Mouse (Mus musculus) megakaryocyte, adult 5-6 weeks (primary cell): Measurements from ENCODE around the gene Hps5. TPM values are rescaled to one million over a fixed set of nuclear protein-coding genes. Genes with fewer than 3 reads are reported as not detected.
"Not testable (repeated sequence)": the region's sequence is repeated elsewhere in the genome, so short reads cannot be mapped to it uniquely, and the experiment has no call there.

ENCODE experiments used
- ATAC-seq: 2 replicates; pipeline ENCODE4 v1.8.0; 2016; ENCODE audit warnings: mild to moderate bottlenecking, inconsistent platforms; ENCODE audit not compliant: poor library complexity, severe bottlenecking
- total RNA-seq, 2 experiments: library from RNA; stranded (forward) in 1 of 2; stranded (reverse) in 1 of 2; fragments of 153-499, 151-499 nt in 1 of 2; fragments of 221-1000, 200-1000 nt in 1 of 2; gene quantifications; 2 replicates each; pipeline versions ENCODE4 v1.2.3 to v1.2.4; 2015 to 2017

Gene Hps5
- total RNA-seq, 2 experiments from 2014 or later: 27.1 to 58.8 TPM

DNA sequence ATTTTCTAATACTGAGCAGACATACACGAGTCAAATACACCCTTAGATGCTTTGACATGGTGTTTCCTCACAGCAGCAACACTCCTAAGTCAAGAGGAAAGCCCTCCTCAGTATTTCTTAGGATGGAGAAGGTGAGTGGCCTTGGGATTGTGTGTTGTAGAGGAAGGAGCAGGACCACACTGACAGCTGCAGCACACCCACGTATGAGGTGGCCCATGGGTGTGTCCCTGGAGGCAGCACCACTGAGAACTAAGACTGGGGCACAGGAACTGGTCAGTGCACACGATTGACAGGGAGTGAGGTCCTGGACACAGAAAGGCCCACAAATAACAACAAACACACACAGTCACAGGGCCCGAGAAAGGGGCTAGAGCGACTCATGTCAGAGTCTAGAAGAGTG is 55.8 kb downstream of the Hps5 start:
- not testable (repeated sequence) for ATAC-seq

DNA sequence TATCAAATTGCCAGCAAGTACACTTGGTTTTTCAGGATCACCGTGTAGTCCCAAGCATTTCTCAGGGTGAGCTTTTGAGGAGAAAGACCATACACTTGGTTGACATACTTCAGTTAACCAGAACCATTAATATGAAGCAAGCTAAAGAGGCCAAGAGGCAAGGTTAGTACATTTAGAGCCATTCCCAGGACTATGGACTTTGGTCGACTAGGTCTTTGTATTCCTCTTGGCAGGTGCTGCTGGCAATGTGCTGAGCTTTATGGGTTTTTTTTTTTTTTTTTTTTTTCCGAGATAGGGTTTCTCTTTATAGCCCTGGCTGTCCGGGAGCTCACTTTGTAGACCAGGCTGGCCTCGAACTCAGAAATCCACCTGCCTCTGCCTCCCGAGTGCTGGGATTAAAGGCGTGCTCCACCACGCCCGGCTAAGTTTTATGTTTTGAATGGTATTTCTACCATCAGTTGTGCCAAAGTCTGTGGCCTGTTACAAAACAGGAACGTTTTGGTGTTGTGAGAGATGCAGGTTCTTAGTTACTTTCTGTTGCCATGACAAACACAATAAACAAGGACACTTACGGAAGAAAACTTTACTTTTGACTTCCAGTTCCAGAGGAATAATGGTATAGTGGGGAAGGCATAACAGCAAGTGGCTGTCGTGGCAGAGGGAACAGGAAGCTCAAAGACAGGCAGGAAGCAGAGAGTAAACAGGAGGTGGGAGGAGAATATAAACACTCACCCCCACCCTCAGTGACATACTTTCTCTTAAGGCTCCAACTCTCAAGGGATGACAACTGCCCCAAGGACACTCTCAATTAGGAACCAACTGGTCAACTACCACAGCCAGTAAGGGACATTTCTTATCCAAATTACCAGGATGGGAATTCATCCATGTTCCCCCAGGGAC is 57.1 kb downstream of the Hps5 start:
- no peak for ATAC-seq

DNA sequence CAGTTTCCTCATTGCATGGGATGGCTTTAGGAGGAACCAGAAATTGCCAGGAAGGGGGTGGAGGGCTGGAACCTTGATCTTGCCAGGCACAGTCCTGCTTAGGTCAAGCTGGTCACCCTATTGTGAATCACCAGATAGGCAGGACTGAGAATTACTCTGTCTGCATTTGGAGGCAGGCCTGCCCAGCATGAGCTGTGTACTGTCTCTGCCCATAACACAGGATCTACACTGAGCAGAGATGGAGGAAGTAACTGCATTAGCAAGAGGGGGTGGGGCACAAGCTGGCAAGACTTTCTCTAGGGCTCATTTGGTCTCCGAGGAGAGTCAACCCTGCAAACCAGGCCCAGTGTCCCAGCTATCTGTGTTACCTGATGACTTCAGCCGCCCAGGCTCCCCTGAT is 60.9 kb downstream of the Hps5 start:
- peak; percentile 54; the same call in 1 of the 2 replicates for ATAC-seq

DNA sequence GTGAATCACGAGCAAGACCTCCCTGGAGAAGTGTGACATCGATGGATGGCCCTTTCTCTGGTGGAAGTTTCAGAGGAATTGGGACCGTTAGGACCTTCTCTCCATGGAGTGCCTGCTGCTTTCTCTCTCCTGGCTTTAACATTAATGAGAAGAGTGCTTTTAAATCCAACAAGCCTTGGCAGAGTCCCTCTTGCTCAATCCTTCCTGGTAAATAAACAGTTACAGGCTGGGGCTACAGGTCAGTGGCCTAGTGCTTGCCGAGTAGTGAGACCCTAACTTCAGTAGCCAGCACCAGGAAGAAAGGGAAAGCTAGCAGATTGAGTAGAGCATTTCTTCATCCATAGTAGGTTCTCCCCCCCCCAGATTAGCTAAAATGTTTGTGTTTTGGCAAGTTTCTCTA is 63.4 kb downstream of the Hps5 start, which contains the start of gene Saa4:
Gene Saa4 (minus strand): TSS at position 146 of the 400 bp plus-strand sequence.
- ATAC-seq: no peak

DNA sequence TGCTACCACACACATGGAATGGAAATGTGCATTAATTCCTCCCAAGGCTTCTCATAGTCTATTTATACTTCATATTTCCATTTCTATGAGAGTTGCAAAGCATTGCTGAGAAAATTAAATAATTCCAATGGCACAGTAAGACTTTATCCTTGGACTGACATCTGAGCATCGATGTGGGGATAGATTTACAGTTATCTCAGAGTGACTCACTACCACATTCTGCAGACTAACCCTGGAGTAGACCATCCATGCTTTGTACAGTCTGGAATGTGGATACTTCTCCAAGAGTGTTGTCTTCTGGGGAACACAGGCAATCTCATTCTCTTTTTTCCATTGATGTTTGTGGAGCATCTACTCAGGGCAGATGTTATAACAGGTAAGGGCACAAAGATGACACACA is 68.3 kb downstream of the Hps5 start:
- no peak for ATAC-seq

DNA sequence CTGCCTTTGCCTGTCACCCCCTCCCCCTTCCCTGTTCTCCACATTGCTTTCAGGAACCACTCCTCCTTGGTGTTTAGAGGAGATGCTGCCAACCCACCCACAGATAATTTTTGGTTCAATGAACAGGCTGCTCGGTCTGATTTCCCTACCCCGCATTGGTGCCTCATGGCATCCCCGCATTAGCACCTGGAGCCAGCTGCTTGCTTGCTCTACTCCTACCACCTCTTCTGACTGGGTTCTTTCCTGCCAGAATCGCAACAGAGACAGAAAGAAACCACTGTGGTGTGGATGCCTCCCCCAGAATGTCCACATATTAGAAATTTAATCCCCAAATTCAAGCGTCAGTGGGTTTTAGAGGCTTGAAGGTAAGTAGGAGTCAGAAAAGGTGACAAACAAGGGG is 71.5 kb downstream of the Hps5 start:
- no peak for ATAC-seq

DNA sequence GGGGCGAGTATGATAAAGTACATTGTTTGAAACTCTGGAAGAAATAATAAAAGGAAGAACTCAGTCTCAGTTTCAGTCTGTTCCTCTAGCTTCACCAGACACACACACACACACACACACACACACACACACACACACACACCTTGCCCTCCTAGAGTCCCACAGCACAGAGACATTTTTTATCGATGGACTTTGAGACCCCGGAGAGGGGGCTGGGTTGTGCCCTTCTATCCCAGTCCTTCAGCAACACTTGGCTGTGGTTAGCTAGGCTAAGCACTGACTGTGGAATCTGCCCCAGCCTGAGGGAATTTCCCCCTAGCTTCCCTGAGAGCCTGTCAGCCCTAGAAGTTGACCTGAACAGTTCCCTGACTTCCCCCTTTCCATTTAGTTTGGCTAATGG is 72.0 kb downstream of the Hps5 start:
- no peak for ATAC-seq

DNA sequence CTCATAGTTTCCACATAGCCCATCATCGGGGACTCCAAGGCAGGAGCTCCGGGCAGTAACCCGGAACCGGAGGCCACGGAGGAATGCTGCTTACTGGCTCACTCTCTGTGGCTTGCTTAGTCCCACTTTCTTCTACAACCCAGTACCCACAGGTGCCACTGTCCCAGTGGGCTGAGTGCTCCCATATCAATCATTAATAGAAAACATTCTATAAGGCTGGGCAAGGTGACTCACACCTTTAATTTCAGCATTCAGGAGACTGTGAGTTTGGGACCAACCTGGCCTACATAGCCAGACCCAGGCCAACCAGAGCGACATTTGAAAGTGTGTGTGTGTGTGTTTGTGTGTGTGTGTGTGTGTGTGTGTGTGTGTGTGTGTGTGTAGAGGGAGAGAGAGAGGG is 72.5 kb downstream of the Hps5 start:
- ATAC-seq: no peak

DNA sequence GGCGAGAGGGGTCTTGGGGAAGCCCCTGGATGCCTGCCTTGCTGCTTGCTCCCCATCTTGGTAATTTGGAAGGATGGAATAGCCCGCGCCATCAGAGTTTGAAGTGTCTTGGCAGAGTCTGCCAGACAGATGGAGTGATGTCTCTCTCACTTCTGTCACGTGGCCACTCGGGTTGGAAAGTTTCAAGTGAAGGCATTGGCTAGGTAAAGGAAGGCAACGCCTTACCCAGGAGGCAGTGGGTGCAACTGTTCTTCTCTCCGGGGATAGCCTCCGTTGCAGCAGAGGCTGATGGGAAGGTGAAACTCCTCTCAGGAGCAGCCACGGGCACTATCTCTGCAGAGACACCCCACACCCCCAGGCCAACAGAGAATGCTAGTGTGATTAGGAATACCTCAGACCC is 75.4 kb downstream of the Hps5 start:
- ATAC-seq: no peak

DNA sequence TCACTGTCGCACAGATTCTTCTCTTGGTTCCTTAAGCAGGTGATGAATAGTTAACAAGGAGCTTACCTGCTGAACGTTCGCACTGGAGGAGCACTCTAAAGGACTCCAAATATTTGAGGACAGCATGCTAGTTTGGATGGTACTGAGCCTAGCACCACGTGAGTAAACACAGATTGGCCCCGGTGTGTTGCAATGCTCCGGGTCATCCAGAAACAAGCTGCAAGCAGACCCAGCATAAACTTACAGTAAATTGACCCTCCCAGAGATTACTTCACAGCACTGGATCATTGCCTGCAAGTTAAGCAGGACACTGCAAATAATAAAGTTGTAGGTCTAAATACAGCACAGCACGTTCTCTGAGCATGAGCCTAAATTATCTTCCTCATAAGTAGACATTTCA is 76.3 kb downstream of the Hps5 start:
- no peak for ATAC-seq

DNA sequence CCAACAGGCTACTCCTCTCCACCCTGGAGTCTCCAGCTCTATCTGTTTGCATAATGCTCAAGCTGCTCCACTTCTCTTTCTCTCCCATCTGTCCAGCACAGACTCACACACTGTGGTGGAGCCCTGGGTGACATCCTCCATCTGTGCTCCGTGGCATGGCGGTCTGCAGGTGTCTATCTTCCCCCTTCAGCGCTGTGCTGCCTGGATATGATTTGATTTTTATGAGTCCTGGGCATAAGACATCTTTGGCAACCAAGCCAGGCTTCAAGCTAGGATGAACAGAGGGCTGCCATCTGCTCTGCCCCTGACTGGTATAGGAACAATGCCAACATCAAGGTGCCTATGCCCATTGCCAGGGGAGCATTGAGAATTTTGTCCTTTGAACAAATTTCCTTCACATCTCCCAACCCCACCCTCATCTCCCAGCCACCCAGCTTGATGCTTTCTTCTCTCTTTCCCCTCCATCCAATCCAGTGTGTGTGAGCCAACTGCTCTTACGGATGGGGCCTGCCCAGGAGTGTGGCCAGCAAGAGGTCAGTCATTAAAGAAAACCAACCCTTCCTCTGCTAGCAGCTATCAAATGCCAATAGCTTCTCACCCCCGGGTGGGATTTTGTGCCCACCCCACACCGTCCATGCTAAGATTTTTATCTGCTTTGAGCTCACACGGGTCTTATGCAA is 77.1 kb downstream of the Hps5 start:
- no peak for ATAC-seq

DNA sequence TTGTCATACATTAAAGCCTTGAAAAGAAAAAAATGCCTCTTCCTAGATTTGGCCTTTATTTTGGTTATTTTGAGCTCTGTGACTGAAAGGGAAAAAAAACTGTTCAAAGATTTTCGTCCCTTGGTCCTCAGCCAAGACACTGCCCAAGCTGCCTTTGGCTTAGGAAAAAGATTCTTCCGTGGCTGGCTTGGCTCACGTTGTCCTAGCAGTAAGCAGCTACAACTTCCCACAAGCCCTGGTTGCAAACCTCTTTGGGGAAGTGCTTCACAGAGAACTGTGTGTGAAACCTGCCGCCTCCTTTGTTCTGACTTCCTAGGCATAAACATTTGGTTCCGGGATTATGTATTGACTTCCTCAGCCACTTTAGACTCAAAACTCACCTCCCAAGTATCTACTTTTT is 79.0 kb downstream of the Hps5 start:
- peak; percentile 65 for ATAC-seq

DNA sequence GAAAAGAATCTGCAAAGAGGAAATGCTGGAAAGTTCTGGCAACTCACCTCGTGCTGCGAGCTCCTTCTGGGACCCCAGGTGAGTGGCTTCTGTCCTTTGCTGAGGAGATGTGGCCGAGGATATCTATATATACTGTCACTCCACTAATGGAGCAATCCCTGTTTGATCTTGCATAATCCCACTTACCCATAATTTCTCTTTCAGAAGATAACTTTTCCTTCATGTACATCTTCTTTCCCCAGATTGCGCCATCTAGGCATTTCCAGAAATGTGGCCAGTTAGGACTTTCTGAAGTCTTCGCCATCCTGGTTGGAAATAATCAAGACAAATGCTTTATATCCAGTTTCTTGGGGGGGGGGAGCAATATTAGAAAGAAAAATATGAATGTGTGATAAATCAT is 80.3 kb downstream of the Hps5 start, which contains the start of gene Saa3:
Gene Saa3 (minus strand): TSS at position 101 of the 400 bp plus-strand sequence.
- ATAC-seq: no peak

DNA sequence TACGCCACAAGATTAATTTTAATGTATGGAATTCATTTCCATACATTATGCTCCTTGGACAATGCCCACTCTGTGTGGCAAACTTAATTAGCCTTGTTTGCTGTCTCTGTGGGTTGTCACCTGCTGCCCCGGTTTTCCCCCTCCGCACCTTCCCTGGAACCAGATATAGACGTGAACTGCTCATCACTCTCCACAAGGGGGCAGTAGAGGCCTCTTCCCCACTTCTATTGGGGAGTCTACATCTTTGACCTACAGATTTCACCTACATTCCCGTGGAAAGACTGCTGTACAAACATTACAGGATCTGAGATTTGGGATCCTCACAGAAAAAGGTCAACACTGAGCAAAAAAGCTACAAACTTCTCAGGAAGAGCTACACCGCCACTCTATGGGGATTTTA is 81.3 kb downstream of the Hps5 start:
- ATAC-seq: peak; percentile 39; the same call in 1 of the 2 replicates

DNA sequence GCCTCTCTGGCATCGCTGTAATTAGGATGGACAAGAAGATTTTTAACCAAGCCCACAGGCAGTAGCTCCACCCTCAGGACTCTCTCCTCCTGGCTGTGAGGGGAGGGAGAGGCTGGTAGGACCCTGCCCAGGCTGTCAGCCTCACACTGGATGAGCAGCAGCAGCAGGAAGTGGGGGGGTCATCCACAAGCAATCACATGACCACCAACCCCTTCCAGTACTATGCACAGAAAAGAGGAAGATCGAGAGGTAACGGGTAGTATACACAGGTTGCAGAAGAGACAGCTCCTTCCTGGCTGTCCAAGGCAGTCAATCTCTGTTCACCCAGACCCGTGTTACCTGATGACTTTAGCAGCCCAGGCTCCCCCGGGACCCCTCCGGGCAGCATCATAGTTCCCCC is 83.6 kb downstream of the Hps5 start:
- peak; percentile 43 for ATAC-seq

Other genes starting within 250 kb of the Hps5 start
- gene Sergef, start 156.3 kb downstream of the Hps5 start, total RNA-seq (2015): 4.1 and 8.3 TPM in 2 replicates
- 8.3 and 9.3 TPM in 2 replicates for gene Sergef, start 156.3 kb downstream of the Hps5 start, total RNA-seq (2017)
- gene Tph1, start 123.5 kb downstream of the Hps5 start, total RNA-seq (2015): not detected in 2 replicates
- not detected in 2 replicates for gene Tph1, start 123.5 kb downstream of the Hps5 start, total RNA-seq (2017)
- 12.1 and 12.3 TPM in 2 replicates for gene Saal1, start 85.4 kb downstream of the Hps5 start, total RNA-seq (2015)
- 9.9 and 12.5 TPM in 2 replicates for gene Saal1, start 85.4 kb downstream of the Hps5 start, total RNA-seq (2017)
- gene Saa3, start 80.4 kb downstream of the Hps5 start, total RNA-seq (2015): 0.52 and 0.87 TPM in 2 replicates
- 1.8 and 2.0 TPM in 2 replicates for gene Saa3, start 80.4 kb downstream of the Hps5 start, total RNA-seq (2017)
- gene Saa4, start 63.5 kb downstream of the Hps5 start, total RNA-seq (2015): not detected in 2 replicates
- not detected in 2 replicates for gene Saa4, start 63.5 kb downstream of the Hps5 start, total RNA-seq (2017)
- not detected in 2 replicates for gene Saa1, start 53.1 kb downstream of the Hps5 start, total RNA-seq (2015)
- gene Saa1, start 53.1 kb downstream of the Hps5 start, total RNA-seq (2017): not detected in 2 replicates
- not detected in 2 replicates for gene Saa2, start 44.3 kb downstream of the Hps5 start, total RNA-seq (2015)
- not detected in 2 replicates for gene Saa2, start 44.3 kb downstream of the Hps5 start, total RNA-seq (2017)
- gene Gtf2h1, start within 50 bp of the Hps5 start, total RNA-seq (2015): 36.6 and 40.0 TPM in 2 replicates
- gene Gtf2h1, start within 50 bp of the Hps5 start, total RNA-seq (2017): 70.2 and 74.8 TPM in 2 replicates
- gene Ldha, start 45.4 kb upstream of the Hps5 start, total RNA-seq (2015): 278 and 286 TPM in 2 replicates
- gene Ldha, start 45.4 kb upstream of the Hps5 start, total RNA-seq (2017): 212 and 223 TPM in 2 replicates
- gene Ldhc, start 65.1 kb upstream of the Hps5 start, total RNA-seq (2015): 2.3 and 2.9 TPM in 2 replicates
- gene Ldhc, start 65.1 kb upstream of the Hps5 start, total RNA-seq (2017): 1.0 TPM in 1 of 2 replicates, not detected in the other
- 94.3 and 96.9 TPM in 2 replicates for gene Tsg101, start 123.9 kb upstream of the Hps5 start, total RNA-seq (2015)
- gene Tsg101, start 123.9 kb upstream of the Hps5 start, total RNA-seq (2017): 43.6 and 58.2 TPM in 2 replicates
- 18.0 and 18.2 TPM in 2 replicates for gene Uevld, start 162.5 kb upstream of the Hps5 start, total RNA-seq (2015)
- gene Uevld, start 162.5 kb upstream of the Hps5 start, total RNA-seq (2017): 14.1 and 16.2 TPM in 2 replicates
- 2.3 TPM in 1 of 2 replicates, not detected in the other for gene Gm9999, start 187.5 kb upstream of the Hps5 start, total RNA-seq (2015)
- gene Gm9999, start 187.5 kb upstream of the Hps5 start, total RNA-seq (2017): not detected in 2 replicates
- gene Spty2d1, start 212.3 kb upstream of the Hps5 start, total RNA-seq (2015): 40.7 and 45.3 TPM in 2 replicates
- 35.4 and 42.0 TPM in 2 replicates for gene Spty2d1, start 212.3 kb upstream of the Hps5 start, total RNA-seq (2017)